In the genomic region with DNA sequence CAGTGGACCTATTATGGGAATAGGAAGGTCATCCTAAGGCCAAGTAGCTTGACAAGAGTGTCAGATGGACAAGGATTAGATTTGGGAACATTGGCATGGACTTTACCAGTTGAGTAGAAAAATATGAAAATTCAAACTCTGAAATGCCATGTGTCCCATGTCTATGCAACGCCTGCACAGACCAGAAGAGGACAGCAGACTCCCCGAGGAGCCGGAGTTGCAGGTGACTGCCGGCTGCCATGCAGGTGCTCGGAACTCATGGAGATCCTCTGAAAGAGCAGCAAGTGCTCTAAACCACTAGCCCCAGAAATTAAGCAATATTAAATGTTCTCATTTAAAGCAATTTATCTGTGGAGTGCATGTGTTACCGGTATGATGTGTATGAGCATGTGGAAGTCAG, we compare ENCODE assay signal across 12 mouse cellular contexts. TPM values are rescaled to one million over a fixed set of nuclear protein-coding genes. Genes with fewer than 3 reads are reported as not detected.
A peak's percentile ranks its signal among the peaks of the same experiment; 100 is the strongest.
DNase-seq lines count a peak whose midpoint lies in the region; ATAC-seq and TF ChIP-seq lines count a peak whose summit lies in the region.
"Had no signal": no experiment of that assay in that cellular context is flagged by ENCODE, and none has a peak within 500 bp of the region (broad histone marks: within the 10 kb centered on the region; RNA-seq: fewer than 3 reads in every experiment).

No protein-coding gene starts in this region.

- 85% methylated on average over 6 of the region's 6 CpGs for WGBS in kidney, adult 2 months
- WGBS in kidney, embryonic 14.5 days: 95% methylated on average over 6 of the region's 6 CpGs
- WGBS in heart, embryonic 11.5 days (ENCODE audit: insufficient replicate concordance): 86% methylated on average over 6 of the region's 6 CpGs

- ATAC-seq in kidney, embryonic 14.5 days (ENCODE audit: low FRiP score, low TSS enrichment): no peak
- ATAC-seq in heart, embryonic 11.5 days (replicated peaks; ENCODE audit: insufficient number of reproducible peaks, low FRiP score, low TSS enrichment): no peak
- ATAC-seq: inflammation-experienced regulatory T-cells, adult 6 months; midbrain, embryonic 15.5 days had no signal

- no peak; the same call in 1 of the 2 replicates for TF ChIP-seq RAD21 in MEL (IDR thresholded peaks at IDR 0.05; ENCODE audit: low read depth, low read length)

- H3K9me3 ChIP-seq in kidney, embryonic 14.5 days (ENCODE audit: control insufficient read depth, low read length): no peaks in the 10 kb centered on the region
- H3K9me3 ChIP-seq in MEL (replicated peaks; ENCODE audit: insufficient read depth, low read length): no peaks in the 10 kb centered on the region
- H3K9me3 ChIP-seq in heart, embryonic 11.5 days (replicated peaks; ENCODE audit: control insufficient read depth, low read length): no peaks in the 10 kb centered on the region
- H3K9me3 ChIP-seq: heart, embryonic 15.5 days; midbrain, embryonic 15.5 days had no signal

- DNase-seq in kidney, adult 2 months: no peak
- peak; percentile 9 for DNase-seq in lung, postnatal 36 days
- no peak for DNase-seq in lung, postnatal 14 days
- no peak for DNase-seq in MEL (ENCODE audit: low read depth, low spot score)
- DNase-seq in thymus, postnatal 25 days: peak; percentile 10
- DNase-seq: cerebellum, postnatal 25 days had no signal

- TF ChIP-seq POLR2A in kidney, adult 2 months (IDR thresholded peaks at IDR 0.05; ENCODE audit: low read depth, low read length): no peak
- no peak for TF ChIP-seq POLR2A in MEL (IDR thresholded peaks at IDR 0.05; ENCODE audit: control insufficient read depth in 1 of 2, insufficient read depth in 1 of 2, low read depth in 1 of 2, low read length in 2 of 2, poor library complexity in 1 of 2)

- peaks cover 9% of the 10 kb centered on the region for H3K36me3 ChIP-seq in kidney, adult 2 months (ENCODE audit: control insufficient read depth, insufficient read depth, low read length)
- H3K36me3 ChIP-seq in kidney, embryonic 14.5 days (ENCODE audit: control insufficient read depth, insufficient read depth, low read length): peaks cover 55% of the 10 kb centered on the region
- peaks cover 4 to 7% of the 10 kb centered on the region in 2 experiments for H3K36me3 ChIP-seq in MEL (ENCODE audit: control insufficient read depth in 1 of 2, insufficient read depth in 2 of 2, low read length in 2 of 2)
- peaks cover 28% of the 10 kb centered on the region for H3K36me3 ChIP-seq in heart, embryonic 11.5 days (ENCODE audit: control insufficient read depth, insufficient read depth, low read length)

- no peak overlapping the region for H3K27ac ChIP-seq in kidney, adult 2 months (ENCODE audit: insufficient read depth, low read depth, low read length)
- no peak overlapping the region for H3K27ac ChIP-seq in kidney, embryonic 14.5 days (ENCODE audit: low read depth, low read length)
- no peak overlapping the region for H3K27ac ChIP-seq in MEL (ENCODE audit: control insufficient read depth, low read depth, low read length)
- H3K27ac ChIP-seq in heart, embryonic 11.5 days (ENCODE audit: low read depth, low read length): no peak overlapping the region
- H3K27ac ChIP-seq: heart, embryonic 15.5 days; midbrain, embryonic 15.5 days had no signal

- TF ChIP-seq CTCF in kidney, adult 2 months (conservative IDR thresholded peaks at IDR 0.05; ENCODE audit: insufficient read depth, insufficient read length, low read depth, low read length): peak; percentile 47
- peak in 2 of 3 experiments; percentile 28 to 33; a peak in 3 of 6 replicates for TF ChIP-seq CTCF in MEL (IDR thresholded peaks at IDR 0.05 in 2 of 3, conservative IDR thresholded peaks at IDR 0.05 in 1 of 3; ENCODE audit: control insufficient read depth in 1 of 3, insufficient read depth in 1 of 3, low read depth in 2 of 3, low read length in 3 of 3, poor library complexity in 1 of 3, severe bottlenecking in 1 of 3)

- no peak overlapping the region for H3K4me2 ChIP-seq in kidney, embryonic 14.5 days (replicated peaks; ENCODE audit: low read depth, low read length)
- H3K4me2 ChIP-seq in heart, embryonic 11.5 days: no peak overlapping the region
- H3K4me2 ChIP-seq: heart, embryonic 15.5 days; midbrain, embryonic 15.5 days had no signal

- no peak overlapping the region for H3K9ac ChIP-seq in kidney, embryonic 14.5 days (ENCODE audit: low read depth, low read length)
- H3K9ac ChIP-seq in MEL (ENCODE audit: control insufficient read depth, low read depth, low read length, poor library complexity, severe bottlenecking): no peak overlapping the region
- H3K9ac ChIP-seq in heart, embryonic 11.5 days (ENCODE audit: low read depth, low read length): no peak overlapping the region
- H3K9ac ChIP-seq: heart, embryonic 15.5 days; midbrain, embryonic 15.5 days had no signal

- no peak overlapping the region for H3K4me3 ChIP-seq in kidney, adult 2 months (ENCODE audit: insufficient read depth, low read depth, low read length)
- no peak overlapping the region for H3K4me3 ChIP-seq in kidney, embryonic 14.5 days (ENCODE audit: low read length)
- H3K4me3 ChIP-seq in MEL (ENCODE audit: control insufficient read depth in 1 of 2, insufficient read depth in 1 of 2, low read depth in 2 of 2, low read length in 2 of 2): no peak overlapping the region
- H3K4me3 ChIP-seq in heart, embryonic 11.5 days (ENCODE audit: low read depth, low read length): no peak overlapping the region
- H3K4me3 ChIP-seq: heart, embryonic 15.5 days; midbrain, embryonic 15.5 days had no signal

- no peak for TF ChIP-seq EP300 in MEL (IDR thresholded peaks at IDR 0.05; ENCODE audit: low read depth in 1 of 2, low read length in 2 of 2)

- no peaks in the 10 kb centered on the region for H3K79me2 ChIP-seq in MEL (ENCODE audit: control insufficient read depth, insufficient read depth, low read length, poor library complexity)

- no peaks in the 10 kb centered on the region for H3K4me1 ChIP-seq in kidney, adult 2 months (ENCODE audit: control insufficient read depth, insufficient read depth, low read length)
- H3K4me1 ChIP-seq in kidney, embryonic 14.5 days (ENCODE audit: control insufficient read depth, insufficient read depth, low read length): no peaks in the 10 kb centered on the region
- H3K4me1 ChIP-seq in MEL (ENCODE audit: control insufficient read depth in 1 of 2, insufficient read depth in 2 of 2, low read length in 2 of 2): peaks cover 0 to 4% of the 10 kb centered on the region in 2 experiments; a peak in 2 of 4 replicates
- no peaks in the 10 kb centered on the region for H3K4me1 ChIP-seq in heart, embryonic 11.5 days (ENCODE audit: control insufficient read depth, insufficient read depth, low read length)
- H3K4me1 ChIP-seq: heart, embryonic 15.5 days; midbrain, embryonic 15.5 days had no signal

- H3K27me3 ChIP-seq in kidney, adult 2 months (replicated peaks; ENCODE audit: control insufficient read depth, insufficient read depth, low read length): no peaks in the 10 kb centered on the region
- no peaks in the 10 kb centered on the region for H3K27me3 ChIP-seq in kidney, embryonic 14.5 days (ENCODE audit: control insufficient read depth, insufficient read depth, low read length)
- H3K27me3 ChIP-seq in MEL (ENCODE audit: control insufficient read depth in 1 of 2, insufficient read depth in 2 of 2, low read length in 2 of 2): no peaks in the 10 kb centered on the region
- H3K27me3 ChIP-seq in heart, embryonic 11.5 days (ENCODE audit: control insufficient read depth, insufficient read depth, low read length): no peaks in the 10 kb centered on the region
- H3K27me3 ChIP-seq: heart, embryonic 15.5 days; midbrain, embryonic 15.5 days had no signal

TF ChIP-seq in MEL, 35 proteins besides CTCF, POLR2A, EP300 and RAD21:
- TF ChIP-seq MYB (IDR thresholded peaks at IDR 0.05; ENCODE audit: low read depth, low read length): no peak
- no peak for TF ChIP-seq USF2 (IDR thresholded peaks at IDR 0.05; ENCODE audit: borderline replicate concordance in 1 of 2, insufficient read depth in 1 of 2, low read depth in 1 of 2, low read length in 2 of 2)
- no peak for TF ChIP-seq MXI1 (IDR thresholded peaks at IDR 0.05; ENCODE audit: low read depth, low read length)
- no peak for TF ChIP-seq KAT2A (conservative IDR thresholded peaks at IDR 0.05; ENCODE audit: low read depth, low read length)
- TF ChIP-seq CHD2 (IDR thresholded peaks at IDR 0.05; ENCODE audit: low read length): no peak
- no peak for TF ChIP-seq ELF1 (IDR thresholded peaks at IDR 0.05; ENCODE audit: low read depth, low read length)
- no peak for TF ChIP-seq E2F4 (IDR thresholded peaks at IDR 0.05; ENCODE audit: borderline replicate concordance, low read depth, low read length)

RNA-seq across cellular contexts. Expression of a gene that starts 35.5 kb away (rescaled TPM):
- polyA plus RNA-seq in kidney, adult 2 months (2012; rRNA removed): 0.11 and 0.19 TPM in 2 replicates
- polyA plus RNA-seq in kidney, embryonic 14.5 days (2014; fragmentation: Nextera tagmentation; extraction: Ambion mirVana): 0.37 and 0.61 TPM in 2 replicates
- not detected in 2 replicates for total RNA-seq in MEL (2012; rRNA removed)
- under 1 TPM in 1 of 2 experiments, not detected in 1; 0.18 TPM for polyA plus RNA-seq in MEL (2012; ENCODE audit: insufficient read depth in 1 of 2, insufficient read length in 2 of 2, low read depth in 1 of 2, low replicate concordance in 2 of 2, missing spikeins in 1 of 2)
- polyA plus RNA-seq in heart, embryonic 11.5 days (2014; fragmentation: Nextera tagmentation; extraction: Ambion mirVana): not detected in 2 replicates
- total RNA-seq: left cerebral cortex, adult 18-20 months had no signal
- polyA plus RNA-seq: inflammation-experienced regulatory T-cells, adult 6 months; midbrain, embryonic 15.5 days had no signal

RNA-seq across cellular contexts. Expression of a gene that starts 47.6 kb away (rescaled TPM):
- polyA plus RNA-seq in kidney, adult 2 months (2012; rRNA removed): 8.7 and 9.5 TPM in 2 replicates
- polyA plus RNA-seq in kidney, embryonic 14.5 days (2014; fragmentation: Nextera tagmentation; extraction: Ambion mirVana): 9.4 and 17.2 TPM in 2 replicates
- total RNA-seq in MEL (2012; rRNA removed): 7.7 and 8.4 TPM in 2 replicates
- 1 to 10 TPM in 1 of 2 experiments, not detected in 1; 9.2 TPM for polyA plus RNA-seq in MEL (2012; ENCODE audit: insufficient read depth in 1 of 2, insufficient read length in 2 of 2, low read depth in 1 of 2, low replicate concordance in 2 of 2, missing spikeins in 1 of 2)
- 9.1 and 9.9 TPM in 2 replicates for polyA plus RNA-seq in heart, embryonic 11.5 days (2014; fragmentation: Nextera tagmentation; extraction: Ambion mirVana)

Comparison
In these comparisons a context has a peak if more than half of its experiments do, and no peak if none do; other contexts are left out.
1. DNase-seq: peak in lung, postnatal 36 days (single experiment) and thymus, postnatal 25 days (single experiment); none in kidney, adult 2 months (single experiment), lung, postnatal 14 days (single experiment) and MEL (single experiment).